Mouse (Mus musculus): ENCODE data around the gene Syf2.
"Not testable (repeated sequence)": the region's sequence is repeated elsewhere in the genome, so short reads cannot be mapped to it uniquely, and the experiment has no call there.

Gene Syf2

DNA sequence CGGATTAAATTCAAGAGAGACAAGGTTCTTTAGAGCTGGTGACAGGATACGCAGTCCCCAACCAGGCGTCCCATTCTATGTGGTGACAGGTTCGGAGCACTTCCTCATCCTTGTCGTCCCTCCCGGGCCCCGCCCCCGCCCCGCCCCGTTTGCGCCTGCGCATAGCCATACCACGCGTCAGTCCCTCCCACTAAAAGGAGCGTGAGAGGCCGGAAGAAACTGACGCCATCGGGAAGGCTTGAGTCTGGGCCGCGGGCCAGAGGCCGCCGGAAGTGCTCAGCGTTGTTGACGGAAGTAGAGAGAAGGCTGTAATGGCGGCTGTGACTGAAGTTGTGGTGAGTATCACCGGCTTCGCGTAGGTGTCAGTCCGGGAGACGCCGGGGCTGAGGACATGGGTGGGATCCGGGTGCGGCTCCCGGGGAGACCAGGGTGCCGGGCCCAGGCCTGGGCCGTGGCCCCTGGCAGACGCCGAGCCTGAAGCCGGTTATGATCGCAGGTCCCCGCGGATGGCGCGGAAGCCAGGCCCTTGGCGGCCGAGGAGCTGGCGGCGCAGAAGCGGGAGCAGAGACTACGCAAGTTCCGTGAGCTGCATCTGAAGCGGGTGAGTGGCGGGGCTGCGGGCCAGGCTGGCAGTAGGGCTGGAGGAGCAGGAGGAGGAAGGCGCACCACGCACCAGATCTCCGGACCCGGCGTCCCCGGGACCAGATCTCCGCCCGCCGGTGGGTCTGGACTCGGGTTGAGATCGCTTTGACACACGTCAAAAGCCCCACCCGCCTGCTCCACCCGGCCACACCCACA lies at the start of gene Syf2:
Gene Syf2 (plus strand): TSS at position 215 of the 798 bp plus-strand sequence.
- DNase-seq (ENCODE audit: low read depth, low spot score), result peak; percentile 94

DNA sequence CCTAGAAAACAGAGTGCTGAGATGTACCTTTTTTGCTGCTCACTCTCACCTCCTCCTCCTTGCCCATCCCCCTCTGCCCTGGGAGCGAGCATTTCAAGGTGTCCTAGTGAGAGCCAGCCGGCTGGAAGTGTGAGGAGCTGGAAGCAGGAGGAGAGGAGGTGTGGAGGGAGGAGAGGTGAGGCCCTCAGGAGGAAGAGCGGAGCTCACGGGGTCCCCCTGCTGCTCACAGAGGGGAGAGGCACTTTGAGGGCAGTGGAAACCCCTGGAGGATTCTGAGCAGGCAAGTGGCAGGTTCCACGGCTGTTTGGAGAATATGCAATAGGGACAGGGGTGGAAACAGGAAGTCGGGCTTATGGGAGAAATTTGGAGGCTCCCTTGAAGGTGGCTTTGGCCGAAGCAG lies 47.4 kb upstream of the Syf2 start:
- no peak for DNase-seq (ENCODE audit: low read depth, low spot score)

DNA sequence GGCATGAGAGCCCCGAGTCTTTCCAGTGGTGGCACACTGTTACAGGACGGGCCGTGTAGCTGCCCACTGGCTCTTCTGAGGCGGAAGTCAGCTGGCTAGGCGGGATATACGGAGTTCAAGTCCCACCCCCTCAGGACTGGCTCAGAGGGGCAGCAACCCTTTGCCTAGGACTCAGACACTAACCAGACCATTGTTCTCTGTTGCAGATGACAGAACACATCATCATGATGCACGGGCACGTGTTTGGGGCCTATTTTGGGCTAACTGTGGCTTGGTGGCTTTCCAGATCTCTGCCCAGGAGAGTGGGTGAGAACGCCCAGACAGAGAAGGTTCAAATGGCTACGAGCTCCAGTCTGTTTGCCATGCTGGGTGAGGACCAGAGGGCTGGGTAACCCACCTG lies 46.9 kb upstream of the Syf2 start:
- DNase-seq (ENCODE audit: low read depth, low spot score), result no peak

DNA sequence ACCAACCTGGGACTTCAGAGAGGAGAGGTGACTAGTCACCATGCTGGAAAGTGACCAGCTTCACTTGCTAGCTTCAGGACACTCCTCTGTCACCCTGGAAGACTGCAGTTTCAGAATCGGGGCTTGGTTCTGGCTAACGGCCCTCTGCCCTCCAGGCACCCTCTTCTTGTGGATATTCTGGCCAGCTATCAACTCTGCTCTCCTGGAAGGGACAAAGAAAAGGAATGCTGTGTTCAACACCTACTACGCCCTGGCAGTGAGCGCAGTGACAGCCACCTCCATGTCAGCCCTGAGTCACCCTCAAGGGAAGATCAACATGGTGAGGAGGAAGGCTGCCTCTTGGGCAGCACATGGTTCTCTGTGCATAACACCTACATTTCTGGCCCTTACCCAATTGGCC lies 46.3 kb upstream of the Syf2 start:
- DNase-seq (ENCODE audit: low read depth, low spot score), result no peak

DNA sequence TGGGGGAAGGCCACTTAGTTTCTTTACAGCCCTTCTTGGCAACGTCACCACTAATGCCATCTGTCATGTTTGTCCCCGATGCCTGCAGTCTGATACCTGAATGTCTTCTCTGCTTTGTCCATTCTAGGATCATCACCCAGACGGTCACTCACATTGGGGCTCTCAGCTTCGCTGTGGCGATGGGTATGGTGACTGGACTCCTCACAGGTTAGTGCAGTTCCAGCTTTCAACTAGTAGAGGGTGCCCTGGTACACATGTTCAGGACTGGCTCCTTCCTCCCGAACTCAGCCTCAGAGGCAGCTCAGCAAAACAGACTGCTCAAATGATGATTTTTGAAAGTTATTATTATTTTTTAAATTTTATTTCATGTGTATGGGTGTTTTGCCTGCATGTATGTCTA lies 38.6 kb upstream of the Syf2 start:
- no peak for DNase-seq (ENCODE audit: low read depth, low spot score)

DNA sequence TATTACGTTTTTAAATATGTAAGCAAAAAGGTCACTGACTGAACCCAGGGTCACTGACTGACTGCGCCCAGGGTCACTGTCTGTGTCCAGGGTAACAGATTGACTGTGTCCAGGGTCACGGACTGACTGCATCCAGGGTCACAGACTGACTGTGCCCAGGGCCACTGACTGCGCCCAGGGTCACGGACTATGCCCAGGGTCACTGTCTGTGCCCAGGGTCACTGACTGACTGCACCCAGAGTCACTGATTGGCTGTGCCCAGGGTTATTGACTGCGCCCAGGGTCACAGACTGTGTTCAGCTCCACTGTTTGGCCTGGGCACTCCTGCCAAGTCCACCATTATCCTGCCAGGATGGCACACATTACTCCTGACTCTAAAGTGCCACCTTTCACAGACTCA lies 33.4 kb upstream of the Syf2 start:
- no peak for DNase-seq (ENCODE audit: low read depth, low spot score)

DNA sequence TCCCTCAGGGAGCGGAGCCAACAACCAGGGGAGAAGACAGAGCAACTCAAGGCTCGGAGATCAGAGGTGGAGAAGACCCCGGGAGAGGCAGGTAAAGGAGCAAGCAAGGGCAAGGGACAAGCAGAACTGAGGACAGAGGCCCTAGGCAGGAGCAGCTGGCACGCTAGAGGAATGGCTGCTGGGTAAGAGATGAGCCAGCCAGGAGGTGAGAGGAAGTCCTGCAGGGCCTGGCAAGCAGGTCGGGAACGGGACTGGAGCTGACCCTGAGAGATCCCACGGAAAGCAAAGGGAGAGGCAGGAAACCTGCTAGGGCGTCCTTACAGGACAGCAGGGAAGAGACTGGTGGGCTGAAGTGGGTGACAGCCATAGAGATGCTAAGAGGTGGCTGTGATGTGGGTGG lies 29.6 kb upstream of the Syf2 start:
- DNase-seq (ENCODE audit: low read depth, low spot score), result no peak

DNA sequence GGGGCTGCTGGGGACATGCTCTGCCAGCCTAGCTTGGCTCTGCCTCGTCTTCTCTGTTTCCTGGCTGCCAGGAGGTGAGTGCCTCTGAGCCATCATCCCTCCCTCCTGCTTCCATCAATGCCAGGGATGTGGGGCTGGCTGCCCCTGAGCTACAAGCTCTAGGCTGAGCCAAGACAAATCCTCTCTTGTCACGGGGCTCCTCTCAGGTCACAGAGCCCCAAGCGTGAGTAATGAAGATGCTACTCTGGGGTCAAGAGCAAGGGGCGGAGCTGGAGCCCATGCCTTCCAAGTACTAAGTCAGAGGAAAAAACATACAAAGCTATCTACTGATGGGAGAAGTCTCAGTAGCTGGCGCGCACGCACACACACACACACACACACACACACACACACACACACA lies 27.7 kb upstream of the Syf2 start:
- no peak for DNase-seq (ENCODE audit: low read depth, low spot score)

DNA sequence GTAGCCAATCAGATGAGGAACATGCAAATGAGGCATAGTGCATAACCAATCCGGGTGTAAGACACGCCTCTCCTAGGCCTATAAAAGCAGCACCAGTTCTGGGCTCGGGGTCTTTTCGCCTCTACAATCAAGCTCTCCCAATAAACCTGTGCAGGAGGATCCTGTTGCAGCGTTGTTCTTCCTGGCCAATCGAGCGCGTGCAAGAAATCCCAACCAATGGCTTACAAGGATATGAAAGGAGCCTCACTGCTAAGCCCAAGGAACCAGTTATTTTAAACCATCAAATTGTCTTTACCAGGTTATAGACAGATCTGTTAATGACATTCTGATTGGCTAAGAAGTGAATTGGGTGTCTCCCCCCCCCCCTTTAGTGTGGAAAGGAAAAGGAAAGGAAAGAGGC lies 19.3 kb upstream of the Syf2 start:
- DNase-seq (ENCODE audit: low read depth, low spot score), result not testable (repeated sequence)

DNA sequence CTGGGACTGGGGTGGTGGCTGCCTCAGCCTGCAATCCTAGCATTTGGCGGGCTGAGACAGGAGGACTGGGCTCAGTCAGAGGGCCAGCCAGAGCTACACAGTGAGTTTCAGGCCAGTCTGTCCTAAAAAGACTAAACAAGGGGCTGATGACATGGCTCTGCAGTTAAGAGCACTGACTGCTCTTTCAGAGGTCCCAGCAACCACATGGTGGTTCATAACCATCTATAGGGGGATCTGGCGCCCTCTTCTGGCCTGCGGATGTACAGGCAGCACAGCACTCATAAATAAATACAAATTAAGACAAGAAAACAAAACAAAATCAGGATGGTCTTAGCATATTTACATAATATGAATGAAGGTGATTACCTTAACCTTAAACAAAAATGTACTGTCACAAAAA lies 17.3 kb upstream of the Syf2 start:
- no peak for DNase-seq (ENCODE audit: low read depth, low spot score)

DNA sequence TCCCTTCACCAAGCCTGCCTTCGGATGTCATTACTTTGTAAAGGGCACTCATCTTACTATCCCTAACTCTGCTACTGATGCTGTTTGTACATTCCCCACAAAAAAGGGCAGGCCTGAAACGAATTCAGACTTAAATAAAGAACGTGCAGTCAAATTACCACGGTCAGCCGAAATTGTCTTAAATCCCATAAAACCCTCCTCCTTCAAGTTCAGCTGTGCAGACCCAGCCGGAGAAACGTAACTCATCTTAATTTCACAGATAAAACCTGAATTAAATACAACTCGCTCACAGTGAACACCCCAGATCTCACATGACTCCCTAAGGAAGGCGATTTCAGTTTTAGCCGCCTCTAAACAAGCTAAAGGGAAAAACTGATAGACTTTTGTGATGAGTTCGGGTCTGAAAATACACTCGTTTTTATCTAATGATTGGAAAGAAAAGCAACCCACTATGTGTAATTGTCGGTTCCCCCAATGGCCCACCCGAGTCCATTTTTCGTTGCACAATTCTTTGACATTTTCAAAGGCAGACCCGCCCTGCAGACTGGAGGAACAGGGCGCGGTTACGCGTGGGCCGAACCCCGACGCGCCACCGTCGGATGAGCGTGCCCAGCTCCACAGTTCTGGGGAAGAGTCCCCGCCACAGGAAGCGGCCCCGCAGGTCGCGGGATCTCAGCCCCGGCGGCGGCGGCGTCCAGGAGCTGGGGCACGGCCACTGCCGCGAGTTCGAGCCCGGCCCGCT lies 16.4 kb upstream of the Syf2 start:
- DNase-seq (ENCODE audit: low read depth, low spot score), result no peak

DNA sequence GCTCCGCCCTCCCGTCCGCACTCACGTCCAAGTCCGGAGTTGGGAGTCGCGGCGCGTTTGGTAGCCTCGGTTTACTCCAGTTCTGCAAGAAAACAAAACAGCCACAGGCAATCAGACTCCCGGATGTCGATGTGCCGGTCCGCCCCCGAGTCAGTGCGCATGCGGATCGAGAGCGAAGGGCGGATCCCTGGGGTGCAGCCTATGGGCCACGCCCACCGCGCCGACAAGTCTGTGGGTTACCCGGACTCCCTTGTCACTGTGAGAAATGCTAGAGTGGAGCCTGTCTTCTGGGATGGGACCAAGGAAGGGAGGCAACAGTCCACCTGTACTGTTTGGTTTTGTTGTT lies 15.9 kb upstream of the Syf2 start, which contains the start of gene Tmem50a:
Gene Tmem50a (minus strand): TSS at position 161 of the 346 bp plus-strand sequence.
- peak; percentile 83 for DNase-seq (ENCODE audit: low read depth, low spot score)

DNA sequence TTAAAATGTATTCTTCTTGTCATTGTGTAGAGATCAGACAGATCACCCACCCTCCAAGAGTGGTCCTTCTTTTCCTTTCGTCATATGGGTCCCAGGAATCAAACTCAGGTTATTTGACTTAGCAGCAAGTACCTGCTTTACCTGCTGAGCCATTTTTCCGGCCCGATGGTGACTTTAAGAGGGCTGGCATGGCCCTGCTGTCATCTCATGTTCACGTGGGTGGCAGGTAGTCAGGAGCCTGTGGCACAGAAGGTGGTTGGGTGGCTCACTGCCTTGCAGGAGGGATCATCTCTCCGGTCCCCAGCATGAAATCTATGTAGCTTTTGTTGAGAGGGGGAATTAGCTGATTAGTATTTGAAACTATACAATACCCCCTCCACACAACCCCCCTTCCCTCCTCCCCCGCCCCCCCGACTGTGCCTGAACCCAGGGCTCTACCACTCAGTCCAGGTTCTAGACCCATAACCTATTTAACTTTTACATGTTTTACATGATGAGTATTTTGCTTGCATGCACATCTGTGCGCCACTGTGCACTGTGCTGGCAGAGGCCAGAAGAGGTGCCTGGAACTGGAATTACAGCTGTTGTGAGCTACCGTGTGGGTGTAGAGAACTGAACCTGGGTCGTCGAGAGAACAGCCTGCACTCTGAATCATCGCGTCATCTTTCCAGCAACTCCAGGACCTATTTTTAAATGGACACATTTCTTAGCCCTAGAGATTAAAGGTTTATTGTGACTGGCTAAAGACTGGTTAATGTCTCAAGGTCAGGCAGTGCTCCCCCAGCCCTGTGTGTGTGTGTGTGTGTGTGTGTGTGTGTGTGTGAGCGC lies 15.3 kb upstream of the Syf2 start:
- DNase-seq (ENCODE audit: low read depth, low spot score), result no peak

DNA sequence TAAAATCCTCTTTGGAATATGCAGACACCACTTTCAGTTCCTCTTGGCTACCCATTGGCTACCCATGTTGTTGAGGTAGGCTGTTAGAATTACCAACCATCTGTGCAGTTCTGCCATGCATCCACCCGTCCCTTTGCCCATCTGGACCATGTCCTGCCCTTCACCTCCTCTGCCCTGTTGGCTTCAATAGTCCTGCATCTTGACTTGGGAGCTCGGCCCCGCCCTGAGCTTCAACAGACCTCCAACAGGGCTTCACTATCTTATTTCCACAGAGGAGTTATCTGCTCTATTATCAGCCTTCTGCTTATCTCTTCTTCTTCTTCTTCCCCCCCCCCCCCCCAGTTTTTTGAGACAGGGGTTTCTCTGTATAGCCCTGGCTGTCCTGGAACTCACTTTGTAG lies 13.5 kb upstream of the Syf2 start:
- DNase-seq (ENCODE audit: low read depth, low spot score), result no peak

DNA sequence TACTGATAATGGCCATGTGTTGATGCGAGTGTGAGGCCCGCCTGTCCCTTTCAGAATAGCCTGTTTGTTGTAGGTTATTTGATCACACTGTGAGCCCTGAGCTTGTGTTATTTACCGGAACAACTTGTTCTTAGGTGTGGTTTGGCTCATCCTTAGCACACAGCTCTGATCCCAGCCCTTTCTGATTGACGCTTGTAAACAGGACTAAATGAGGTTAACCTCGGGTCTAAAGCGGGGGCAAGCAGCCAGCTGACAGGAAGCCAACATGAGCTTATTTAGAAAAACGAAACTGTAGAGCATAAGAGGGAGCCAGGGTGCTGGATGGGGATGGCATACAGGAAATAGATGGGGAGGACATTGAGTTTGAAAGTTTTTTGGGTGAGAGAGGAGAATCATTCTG lies 12.3 kb upstream of the Syf2 start:
- no peak for DNase-seq (ENCODE audit: low read depth, low spot score)

DNA sequence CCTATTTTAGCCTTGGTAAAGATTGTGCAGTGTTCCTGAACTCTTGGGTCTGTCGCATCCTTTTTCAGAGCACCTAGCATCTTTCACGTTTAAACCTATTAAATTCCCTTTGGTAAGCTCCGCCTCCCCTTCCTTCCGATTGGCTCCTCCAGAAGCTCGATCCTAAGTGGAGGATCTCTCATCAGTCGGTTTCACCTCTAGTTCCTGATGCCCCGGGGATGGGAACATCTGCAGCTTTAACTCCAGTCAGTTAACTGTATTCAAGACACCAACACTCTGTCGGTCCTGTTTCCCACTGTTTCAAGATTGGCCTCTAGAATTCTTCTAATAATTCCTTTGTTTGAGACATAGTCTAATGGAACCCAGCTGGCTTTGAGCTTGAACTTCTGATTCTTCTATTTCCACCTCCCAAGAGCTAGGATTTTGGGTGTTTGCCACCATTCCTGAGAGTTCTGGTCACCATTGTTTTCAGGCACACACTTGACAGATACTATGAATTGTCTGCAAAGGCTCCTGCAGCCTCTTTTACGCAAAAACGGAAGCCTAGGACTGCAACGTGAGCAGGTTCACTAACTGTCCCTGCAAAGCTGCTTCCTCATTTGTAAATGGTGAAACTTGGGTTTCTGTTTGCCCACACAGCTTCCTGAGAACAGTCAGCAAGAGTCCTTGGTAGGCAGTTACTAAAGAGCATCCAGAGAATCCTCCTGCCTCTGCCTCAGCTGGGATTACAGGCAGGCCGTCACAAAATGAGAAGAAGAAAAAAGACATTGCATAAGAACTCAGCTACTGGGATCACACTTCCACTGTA lies 10.8 kb upstream of the Syf2 start:
- no peak for DNase-seq (ENCODE audit: low read depth, low spot score)

DNA sequence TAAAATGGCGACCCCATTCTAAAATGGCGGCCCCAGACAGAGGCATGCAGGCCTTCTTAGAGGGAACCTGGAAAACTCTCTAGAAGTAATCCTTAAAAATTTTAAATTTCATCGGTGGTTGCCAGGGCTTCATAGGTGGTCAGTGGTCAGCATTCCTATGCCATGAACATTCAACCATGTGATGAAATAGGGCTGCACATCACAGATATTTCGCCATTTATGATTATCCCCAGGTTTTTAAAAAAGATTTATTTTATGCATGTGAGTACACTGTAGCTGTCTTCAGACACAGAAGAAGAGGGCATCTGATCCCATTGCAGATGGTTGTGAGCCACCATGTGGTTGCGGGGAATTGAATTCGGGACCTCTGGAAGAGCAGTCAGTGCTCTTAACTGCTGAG lies 10.1 kb upstream of the Syf2 start:
- DNase-seq (ENCODE audit: low read depth, low spot score), result no peak

DNA sequence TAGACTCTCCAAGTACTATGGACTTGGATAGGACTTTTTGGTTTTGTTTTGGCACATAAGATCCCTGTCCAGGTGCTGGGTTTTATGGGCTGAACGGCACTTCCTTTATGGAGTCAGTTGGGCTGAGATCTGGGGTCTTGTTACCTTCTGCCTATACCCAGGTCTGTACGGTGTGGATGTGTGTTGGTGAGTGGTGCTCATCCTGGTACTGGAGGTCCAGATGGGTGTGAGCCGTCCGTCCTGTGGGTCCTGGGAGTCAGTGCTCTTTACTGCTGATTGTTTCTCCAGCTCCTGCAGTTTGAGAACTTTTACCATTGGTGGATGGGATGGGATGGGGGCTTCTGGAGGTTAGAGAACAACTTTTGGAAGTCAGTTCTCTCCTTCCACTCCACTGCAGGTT lies 9.0 kb upstream of the Syf2 start:
- DNase-seq (ENCODE audit: low read depth, low spot score), result no peak

DNA sequence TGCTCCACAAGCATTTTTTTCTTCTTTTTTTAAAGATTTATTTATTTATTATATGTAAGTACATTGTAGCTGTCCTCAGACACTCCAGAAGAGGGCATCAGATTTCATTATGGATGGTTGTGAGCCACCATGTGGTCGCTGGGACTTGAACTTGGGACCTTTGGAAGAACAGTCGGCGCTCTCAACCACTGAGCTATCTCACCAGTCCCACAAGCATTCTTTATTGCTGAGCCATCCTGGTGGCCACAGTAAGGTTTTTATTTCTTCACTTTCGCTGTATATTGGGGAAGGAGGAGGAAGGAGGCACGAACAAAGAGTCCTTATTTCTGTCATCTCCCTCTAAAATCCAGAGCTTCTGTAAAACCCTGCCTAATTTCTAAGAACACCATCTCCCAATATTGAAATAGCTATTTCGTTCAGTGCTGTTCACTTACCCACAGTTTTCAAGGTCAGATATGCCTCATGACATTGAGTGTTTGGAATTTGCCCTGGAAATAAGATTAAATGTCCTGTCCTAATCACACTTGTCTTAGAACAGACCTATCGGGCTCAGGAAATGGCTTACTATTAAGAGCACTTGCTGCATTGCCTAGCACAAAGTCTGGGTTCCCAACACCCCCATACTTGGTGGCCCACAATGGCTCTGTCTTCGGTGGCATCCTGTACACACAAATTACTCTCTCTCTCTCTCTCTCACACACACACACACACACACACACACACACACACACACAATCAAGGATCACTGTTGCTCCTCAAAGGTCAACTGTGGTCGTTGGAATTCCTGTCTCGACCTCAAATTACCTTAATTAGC lies 8.4 kb upstream of the Syf2 start:
- no peak for DNase-seq (ENCODE audit: low read depth, low spot score)

DNA sequence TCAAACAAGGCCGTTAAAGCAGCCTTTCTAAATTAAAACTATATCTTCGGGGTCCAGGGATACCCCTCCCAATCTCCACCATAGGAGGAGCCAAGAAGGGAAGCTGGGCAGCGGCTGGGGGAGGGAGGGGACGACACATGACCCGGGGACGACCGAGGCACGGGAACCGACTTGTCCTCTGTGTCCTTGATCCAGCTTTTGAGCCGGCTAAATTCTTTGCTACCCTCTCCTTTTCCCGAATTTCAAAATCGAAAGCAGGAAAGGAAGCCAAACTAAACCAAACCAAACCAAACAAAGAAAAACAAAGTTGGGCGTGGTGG lies 7.8 kb upstream of the Syf2 start:
- no peak for DNase-seq (ENCODE audit: low read depth, low spot score)
